Mouse (Mus musculus) bone marrow macrophage, adult 2 months (primary cell): ENCODE measurements around the gene Papolb. TPM values are rescaled to one million over a fixed set of nuclear protein-coding genes. Genes with fewer than 3 reads are reported as not detected.

Experiments
- H3K27ac ChIP-seq: 2 replicates; pipeline ENCODE4 v1.5.1; 2012; ENCODE audit warnings: low read depth, low read length; ENCODE audit not compliant: insufficient read depth
- H3K4me1 ChIP-seq: 2 replicates; pipeline ENCODE4 v1.6.1; 2012; ENCODE audit warnings: low read length; ENCODE audit not compliant: control insufficient read depth, insufficient read depth
- H3K4me3 ChIP-seq: 2 replicates; pipeline ENCODE4 v1.5.1; 2012; ENCODE audit warnings: mild to moderate bottlenecking, low read length, moderate library complexity; ENCODE audit not compliant: insufficient read depth
- CTCF ChIP-seq: IDR thresholded peaks from 2 replicates; pipeline ENCODE4 v1.5.1; 2012; ENCODE audit warnings: low read depth, mild to moderate bottlenecking, low read length, moderate library complexity
- POLR2A ChIP-seq: IDR thresholded peaks from 2 replicates; pipeline ENCODE4 v1.6.1; 2012; ENCODE audit warnings: mild to moderate bottlenecking, low read depth, low read length, borderline replicate concordance
- polyA plus RNA-seq: library from polyadenylated mRNA; stranded (reverse); fragments of >200 nt; gene quantifications from 2 replicates; pipeline ENCODE4 v1.2.4, GENCODE M21; 2012; ENCODE audit not compliant: missing spikeins, insufficient read depth, insufficient read length

Gene Papolb
- polyA plus RNA-seq = not detected in 2 replicates

GRCm38 (mm10) chr5:142529915-142530314 is at the start of gene Papolb:
TSS of gene Papolb (minus strand) at chr5:142530076.
- Histone ChIP-seq H3K4me1 (no peaks in the 10 kb centered on the region), H3K4me3 (no peak within 1 kb of the TSS), H3K27ac (no peak within 1 kb of the TSS)
- TF ChIP-seq POLR2A (no peak), CTCF (no peak)

- no peaks in the 10 kb centered on the region for H3K4me1 ChIP-seq
- TF ChIP-seq CTCF (no peak), POLR2A (no peak)
- no peak overlapping the region for H3K27ac ChIP-seq
- no peak overlapping the region for H3K4me3 ChIP-seq
Observed at GRCm38 (mm10) chr5:142578192-142578591, 48.3 kb upstream of the Papolb start.

GRCm38 (mm10) chr5:142576832-142577231 is 47.0 kb upstream of the Papolb start:
- TF ChIP-seq POLR2A (no peak), CTCF (no peak)
- H3K4me3 ChIP-seq = no peak overlapping the region
- no peaks in the 10 kb centered on the region for H3K4me1 ChIP-seq
- H3K27ac ChIP-seq = no peak overlapping the region

GRCm38 (mm10) chr5:142574323-142575057 is 44.6 kb upstream of the Papolb start:
- H3K4me1 ChIP-seq = no peaks in the 10 kb centered on the region
- TF ChIP-seq POLR2A = no peak
- no peak for TF ChIP-seq CTCF
- no peak overlapping the region for H3K27ac ChIP-seq
- no peak overlapping the region for H3K4me3 ChIP-seq

GRCm38 (mm10) chr5:142564606-142565005 is 34.7 kb upstream of the Papolb start:
- Histone ChIP-seq H3K27ac (no peak overlapping the region), H3K4me3 (no peak overlapping the region), H3K4me1 (no peaks in the 10 kb centered on the region)
- TF ChIP-seq CTCF (no peak), POLR2A (no peak)

GRCm38 (mm10) chr5:142560261-142560660 is 30.4 kb upstream of the Papolb start:
- Histone ChIP-seq H3K4me1 (no peaks in the 10 kb centered on the region), H3K4me3 (no peak overlapping the region), H3K27ac (no peak overlapping the region)
- no peak for TF ChIP-seq POLR2A
- TF ChIP-seq CTCF = no peak

GRCm38 (mm10) chr5:142557397-142558067 is 27.7 kb upstream of the Papolb start:
- H3K4me3 ChIP-seq = no peak overlapping the region
- no peak overlapping the region for H3K27ac ChIP-seq
- TF ChIP-seq CTCF = peak; percentile 42; the same call in 1 of the 2 replicates
- TF ChIP-seq POLR2A = no peak
- H3K4me1 ChIP-seq = no peaks in the 10 kb centered on the region

GRCm38 (mm10) chr5:142556721-142557120 is 26.8 kb upstream of the Papolb start:
- H3K4me1 ChIP-seq = no peaks in the 10 kb centered on the region
- no peak overlapping the region for H3K27ac ChIP-seq
- TF ChIP-seq CTCF = no peak
- TF ChIP-seq POLR2A = no peak
- H3K4me3 ChIP-seq = no peak overlapping the region

- TF ChIP-seq POLR2A = no peak
- TF ChIP-seq CTCF = no peak
- Histone ChIP-seq H3K27ac (no peak overlapping the region), H3K4me1 (no peaks in the 10 kb centered on the region), H3K4me3 (no peak overlapping the region)
Observed at GRCm38 (mm10) chr5:142555866-142556265, 26.0 kb upstream of the Papolb start.
